Mouse (Mus musculus): ENCODE data around the gene Plcxd2. TPM values are rescaled to one million over a fixed set of nuclear protein-coding genes. Genes with fewer than 3 reads are reported as not detected.
A peak's percentile ranks its signal among the peaks of the same experiment; 100 is the strongest.

Gene Plcxd2
- polyA plus RNA-seq, 1 experiment from 2014 or later: 16.2 TPM

DNA sequence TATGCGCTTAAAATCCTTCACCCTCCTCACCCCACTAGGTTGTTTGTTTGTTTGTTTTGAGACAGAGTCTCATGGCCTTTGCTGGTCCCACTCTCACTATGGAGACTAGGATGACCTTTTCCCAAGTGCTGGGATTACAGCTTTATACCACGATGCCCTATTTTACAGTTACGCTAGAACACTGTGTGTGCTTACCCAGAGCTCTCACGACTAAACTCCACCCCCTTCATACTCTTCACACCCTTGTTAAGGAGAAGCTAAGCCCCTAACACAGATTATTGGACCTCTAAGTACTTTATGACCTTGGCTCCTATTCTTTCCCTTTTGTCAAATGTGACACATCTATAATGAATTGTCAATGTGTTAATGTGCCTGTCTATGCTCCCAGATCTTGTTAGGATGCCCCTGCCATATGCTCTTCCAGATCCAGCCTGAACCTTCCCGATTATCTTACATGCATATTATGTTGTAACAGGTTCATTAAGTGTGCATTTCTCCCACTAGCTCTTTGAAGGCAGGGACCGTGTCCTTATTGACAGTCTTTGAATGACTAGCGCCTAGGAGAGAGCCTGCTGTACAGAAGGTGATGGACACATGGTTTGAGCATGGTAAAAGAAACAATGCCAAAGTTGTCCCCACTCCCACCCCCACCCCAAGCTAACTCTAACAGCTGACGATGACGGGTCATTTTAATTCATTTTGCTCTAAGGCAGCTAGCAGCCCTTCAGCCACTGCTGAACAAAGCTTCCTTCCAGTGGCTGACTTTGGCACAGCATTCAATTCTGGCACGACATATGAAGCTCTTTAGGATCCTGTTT, 10.4 kb downstream of the Plcxd2 start:
- ATAC-seq: peak; percentile 71
- WGBS: 34% methylated on average over 10 of the region's 10 CpGs
- Histone ChIP-seq H3K36me3 (ENCODE audit: control insufficient read depth, insufficient read depth, low read length) (no peaks in the 10 kb centered on the region), H3K4me2 (ENCODE audit: low read length) (no peak overlapping the region), H3K4me3 (ENCODE audit: low read depth, low read length) (no peak overlapping the region), H3K9ac (ENCODE audit: low read depth, low read length) (no peak overlapping the region), H3K27ac (ENCODE audit: low read length) (no peak overlapping the region), H3K4me1 (ENCODE audit: control insufficient read depth, insufficient read depth, low read length) (0 out of 2 replicates have a peak, but pooled peaks cover 4% of the 10 kb centered on the region), H3K9me3 (replicated peaks; ENCODE audit: control insufficient read depth, low read length, poor library complexity, severe bottlenecking) (no peaks in the 10 kb centered on the region), H3K27me3 (ENCODE audit: control insufficient read depth, insufficient read depth, low read depth, low read length) (no peaks in the 10 kb centered on the region)

DNA sequence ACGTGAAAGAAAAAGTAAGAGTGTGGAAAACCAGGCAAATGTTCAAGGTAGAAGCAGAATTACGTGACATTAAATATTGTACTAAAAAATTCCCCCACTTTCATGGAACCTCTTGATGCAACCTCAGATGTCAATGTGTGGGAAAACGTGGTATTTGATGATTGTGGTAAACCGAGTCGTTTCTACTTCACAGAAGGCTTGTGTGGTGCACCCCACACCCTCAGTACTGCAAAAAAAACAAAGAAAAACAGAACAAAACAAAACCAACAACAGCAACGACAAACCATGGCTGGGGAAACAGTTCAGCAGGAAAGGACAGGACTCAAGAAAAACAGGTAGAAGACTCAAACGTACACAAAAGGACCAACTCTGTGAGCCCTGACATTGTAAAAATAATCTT, 11.8 kb downstream of the Plcxd2 start:
- no peak for ATAC-seq
- Histone ChIP-seq H3K4me3 (ENCODE audit: low read depth, low read length) (no peak overlapping the region), H3K4me1 (ENCODE audit: control insufficient read depth, insufficient read depth, low read length) (0 out of 2 replicates have a peak, but pooled peaks cover 4% of the 10 kb centered on the region), H3K9ac (ENCODE audit: low read depth, low read length) (no peak overlapping the region), H3K9me3 (replicated peaks; ENCODE audit: control insufficient read depth, low read length, poor library complexity, severe bottlenecking) (no peaks in the 10 kb centered on the region), H3K27ac (ENCODE audit: low read length) (no peak overlapping the region), H3K4me2 (ENCODE audit: low read length) (no peak overlapping the region), H3K36me3 (ENCODE audit: control insufficient read depth, insufficient read depth, low read length) (no peaks in the 10 kb centered on the region), H3K27me3 (ENCODE audit: control insufficient read depth, insufficient read depth, low read depth, low read length) (no peaks in the 10 kb centered on the region)
- 85% methylated on average over 7 of the region's 7 CpGs for WGBS

DNA sequence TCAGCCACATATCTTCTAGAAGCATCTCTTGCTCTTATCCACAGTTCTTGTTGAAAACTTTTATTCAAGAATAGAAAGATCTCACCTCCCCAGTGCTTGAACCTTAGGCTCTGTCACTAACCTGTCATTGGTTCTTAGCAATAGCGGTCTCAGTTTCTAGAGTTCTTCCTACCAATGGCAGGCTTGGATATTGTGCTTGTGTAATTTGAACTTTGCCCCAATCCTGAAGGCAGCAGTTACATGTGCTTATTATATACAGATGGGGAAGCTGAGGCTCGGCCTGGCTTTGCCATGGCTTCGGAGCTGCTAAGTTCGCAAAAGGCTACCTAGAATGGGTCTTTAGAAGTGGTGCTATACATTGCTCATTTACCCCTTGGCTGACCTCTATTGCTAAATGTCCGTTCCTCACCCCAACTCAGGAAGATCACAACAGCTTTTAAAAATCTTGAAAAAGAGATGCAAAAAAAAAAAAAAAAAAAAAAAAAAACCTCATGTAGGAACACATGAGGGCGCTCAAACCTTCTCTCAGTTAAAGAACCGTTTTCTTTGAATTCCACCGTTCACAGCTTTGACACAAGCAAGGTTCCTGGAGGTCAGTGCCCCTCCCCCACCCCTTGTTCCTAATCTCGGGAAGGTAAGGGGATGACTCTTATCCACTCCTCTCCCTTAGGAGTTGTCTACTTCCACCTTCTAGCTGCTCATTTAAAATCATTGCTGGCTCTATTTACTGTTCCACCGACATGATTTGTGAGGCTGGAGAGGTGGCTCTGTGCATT, 18.9 kb downstream of the Plcxd2 start:
- Histone ChIP-seq H3K27me3 (ENCODE audit: control insufficient read depth, insufficient read depth, low read depth, low read length) (no peaks in the 10 kb centered on the region), H3K9me3 (replicated peaks; ENCODE audit: control insufficient read depth, low read length, poor library complexity, severe bottlenecking) (no peaks in the 10 kb centered on the region), H3K4me1 (ENCODE audit: control insufficient read depth, insufficient read depth, low read length) (no peaks in the 10 kb centered on the region), H3K36me3 (ENCODE audit: control insufficient read depth, insufficient read depth, low read length) (no peaks in the 10 kb centered on the region), H3K4me3 (ENCODE audit: low read depth, low read length) (no peak overlapping the region), H3K4me2 (ENCODE audit: low read length) (no peak overlapping the region), H3K9ac (ENCODE audit: low read depth, low read length) (no peak overlapping the region), H3K27ac (ENCODE audit: low read length) (no peak overlapping the region)
- 0 out of 2 replicates have a peak, but pooled peaks have one; percentile 14 for ATAC-seq
- WGBS: 46% methylated on average over 10 of the region's 10 CpGs

DNA sequence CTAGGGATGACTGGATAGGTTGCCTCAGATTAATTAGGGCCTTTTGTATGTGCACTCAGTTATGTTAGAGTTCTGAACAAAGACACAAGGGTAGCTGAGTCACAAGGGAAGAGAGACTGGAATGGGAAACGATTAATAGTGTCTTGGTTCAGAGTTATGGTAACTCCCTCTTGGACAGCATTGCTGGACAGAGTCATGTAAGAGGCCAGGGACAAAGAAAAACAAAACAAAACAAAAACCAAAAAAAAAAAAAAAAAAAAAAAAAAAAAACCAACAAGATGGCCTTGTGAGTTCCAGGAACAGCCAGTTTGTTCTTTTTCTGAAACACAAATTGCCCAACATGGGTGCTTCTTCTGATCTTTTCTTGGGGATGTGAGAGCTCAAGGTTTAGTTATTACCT, 23.8 kb downstream of the Plcxd2 start:
- Histone ChIP-seq H3K4me3 (ENCODE audit: low read depth, low read length) (no peak overlapping the region), H3K27ac (ENCODE audit: low read length) (no peak overlapping the region), H3K9ac (ENCODE audit: low read depth, low read length) (no peak overlapping the region), H3K9me3 (replicated peaks; ENCODE audit: control insufficient read depth, low read length, poor library complexity, severe bottlenecking) (no peaks in the 10 kb centered on the region), H3K36me3 (ENCODE audit: control insufficient read depth, insufficient read depth, low read length) (no peaks in the 10 kb centered on the region), H3K4me1 (ENCODE audit: control insufficient read depth, insufficient read depth, low read length) (no peaks in the 10 kb centered on the region), H3K27me3 (ENCODE audit: control insufficient read depth, insufficient read depth, low read depth, low read length) (no peaks in the 10 kb centered on the region), H3K4me2 (ENCODE audit: low read length) (no peak overlapping the region)
- WGBS: 66% methylated on average over 1 of the region's 1 CpGs
- ATAC-seq: no peak

DNA sequence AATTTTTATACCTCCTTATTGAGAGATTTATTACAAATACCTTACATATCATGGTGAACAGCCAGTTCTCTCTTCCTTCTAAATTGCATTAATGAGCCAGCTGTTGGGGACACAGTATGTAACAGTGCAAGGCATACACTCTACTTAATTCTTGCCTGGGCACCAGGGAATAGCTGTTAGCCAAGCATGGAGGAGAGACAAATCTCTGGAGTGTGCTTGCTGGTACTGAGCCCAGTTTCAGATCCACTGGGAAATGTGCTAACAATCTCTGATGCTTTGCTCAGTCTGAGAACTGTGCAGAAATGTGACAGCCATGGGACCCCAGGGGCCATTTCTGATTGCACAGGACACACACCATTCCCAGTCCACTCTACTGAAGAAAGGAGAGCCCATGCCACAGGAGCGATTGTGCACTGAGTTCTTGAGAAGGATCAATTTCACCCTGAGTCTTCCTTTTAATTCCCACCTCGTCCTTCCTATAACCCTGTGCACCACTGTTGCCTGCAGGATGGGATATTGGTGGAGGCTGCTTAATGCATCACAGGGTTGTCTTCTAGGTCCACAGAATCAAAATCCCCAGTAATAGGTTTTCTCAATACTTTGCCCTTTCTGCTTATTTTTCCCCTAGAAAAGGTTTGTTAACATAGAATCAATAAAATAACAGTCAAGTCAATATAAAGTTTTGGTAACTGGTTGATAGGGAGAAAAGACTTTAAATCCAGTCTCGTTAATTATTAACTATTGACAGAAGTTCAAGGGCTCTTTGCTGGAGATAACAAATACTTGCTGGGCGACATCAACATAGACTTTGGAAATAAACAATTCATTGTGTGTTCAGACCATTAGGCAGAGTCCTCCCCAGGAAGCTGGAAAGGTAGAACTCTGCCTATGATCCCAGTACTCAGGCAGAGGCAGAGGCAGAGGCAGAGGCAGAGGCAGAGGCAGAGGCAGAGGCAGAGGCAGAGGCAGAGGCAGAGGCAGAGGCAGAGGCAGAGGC, 25.1 kb downstream of the Plcxd2 start:
- Histone ChIP-seq H3K9ac (ENCODE audit: low read depth, low read length) (no peak overlapping the region), H3K27ac (ENCODE audit: low read length) (peak overlapping the region; percentile 50), H3K4me3 (ENCODE audit: low read depth, low read length) (no peak overlapping the region), H3K36me3 (ENCODE audit: control insufficient read depth, insufficient read depth, low read length) (no peaks in the 10 kb centered on the region), H3K4me1 (ENCODE audit: control insufficient read depth, insufficient read depth, low read length) (no peaks in the 10 kb centered on the region), H3K27me3 (ENCODE audit: control insufficient read depth, insufficient read depth, low read depth, low read length) (no peaks in the 10 kb centered on the region), H3K4me2 (ENCODE audit: low read length) (no peak overlapping the region), H3K9me3 (replicated peaks; ENCODE audit: control insufficient read depth, low read length, poor library complexity, severe bottlenecking) (no peaks in the 10 kb centered on the region)
- ATAC-seq: peak; percentile 73
- 77% methylated on average over 4 of the region's 4 CpGs for WGBS

DNA sequence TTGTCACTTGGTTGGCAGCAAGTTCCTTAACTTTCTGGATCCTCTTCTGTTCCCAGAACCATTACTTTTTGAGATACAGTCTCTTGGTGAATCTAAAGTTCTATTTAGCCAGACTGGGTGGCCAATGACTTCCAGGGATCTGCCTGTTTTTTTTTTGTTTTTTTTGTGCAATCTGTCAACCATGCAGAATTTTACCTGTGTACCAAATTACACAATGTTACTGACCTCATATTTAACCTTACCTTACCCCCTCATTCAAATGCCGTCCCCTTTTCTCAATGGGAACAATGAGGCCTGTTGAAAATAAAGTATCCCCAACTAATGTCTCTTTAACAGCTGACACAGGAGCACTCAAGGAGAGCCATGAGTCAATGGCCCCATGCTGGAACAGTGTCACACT, 33.8 kb downstream of the Plcxd2 start:
- no peaks in the 10 kb centered on the region; the same call in 1 of the 2 replicates for H3K36me3 ChIP-seq (ENCODE audit: control insufficient read depth, insufficient read depth, low read length)
- no peak overlapping the region for H3K4me3 ChIP-seq (ENCODE audit: low read depth, low read length)
- no peak overlapping the region for H3K27ac ChIP-seq (ENCODE audit: low read length)
- ATAC-seq: no peak
- WGBS: 86% methylated on average over 1 of the region's 1 CpGs
- H3K9ac ChIP-seq (ENCODE audit: low read depth, low read length): no peak overlapping the region
- no peaks in the 10 kb centered on the region for H3K27me3 ChIP-seq (ENCODE audit: control insufficient read depth, insufficient read depth, low read depth, low read length)
- H3K9me3 ChIP-seq (replicated peaks; ENCODE audit: control insufficient read depth, low read length, poor library complexity, severe bottlenecking): no peaks in the 10 kb centered on the region
- no peaks in the 10 kb centered on the region for H3K4me1 ChIP-seq (ENCODE audit: control insufficient read depth, insufficient read depth, low read length)
- H3K4me2 ChIP-seq (ENCODE audit: low read length): no peak overlapping the region

DNA sequence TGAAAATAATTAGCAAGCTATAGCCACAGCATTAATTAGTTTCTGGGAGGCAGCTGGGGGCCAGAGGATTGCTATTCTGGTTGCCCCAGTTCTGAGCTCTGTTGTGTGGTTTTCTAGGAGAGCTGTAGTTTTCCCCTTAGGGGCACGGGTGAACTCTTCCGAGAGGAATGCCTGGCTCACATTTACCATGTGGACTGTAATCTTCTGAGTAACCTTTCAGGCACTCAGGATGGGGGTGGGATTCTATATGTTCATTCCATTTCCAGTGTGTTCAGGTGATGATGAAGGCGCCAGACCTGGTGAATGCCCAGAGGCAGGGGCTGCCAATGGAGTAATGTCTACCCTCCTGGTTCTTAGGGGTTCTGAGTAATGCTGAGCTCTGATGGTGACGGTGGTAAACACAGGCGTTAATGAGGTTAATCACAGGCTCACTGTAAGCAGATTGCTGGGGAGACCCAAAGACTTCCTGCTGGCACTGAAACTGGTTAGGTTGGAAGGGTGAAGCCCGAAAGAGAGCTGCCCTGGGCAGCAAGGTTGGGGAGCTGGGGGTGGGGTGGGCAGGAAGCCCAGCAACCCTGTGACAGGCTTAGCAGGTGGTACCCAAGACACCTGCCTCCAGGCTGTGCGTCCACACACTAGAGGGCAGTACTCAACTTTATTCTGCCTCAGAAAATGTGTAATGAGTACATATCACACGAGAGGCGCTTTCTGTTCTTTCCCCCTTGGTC, 35.9 kb downstream of the Plcxd2 start:
- Histone ChIP-seq H3K4me3 (ENCODE audit: low read depth, low read length) (no peak overlapping the region), H3K27ac (ENCODE audit: low read length) (no peak overlapping the region), H3K9ac (ENCODE audit: low read depth, low read length) (no peak overlapping the region), H3K4me1 (ENCODE audit: control insufficient read depth, insufficient read depth, low read length) (no peaks in the 10 kb centered on the region), H3K27me3 (ENCODE audit: control insufficient read depth, insufficient read depth, low read depth, low read length) (no peaks in the 10 kb centered on the region), H3K36me3 (ENCODE audit: control insufficient read depth, insufficient read depth, low read length) (no peaks in the 10 kb centered on the region; the same call in 1 of the 2 replicates), H3K4me2 (ENCODE audit: low read length) (no peak overlapping the region), H3K9me3 (replicated peaks; ENCODE audit: control insufficient read depth, low read length, poor library complexity, severe bottlenecking) (no peaks in the 10 kb centered on the region)
- 63% methylated on average over 9 of the region's 9 CpGs for WGBS
- no peak for ATAC-seq

DNA sequence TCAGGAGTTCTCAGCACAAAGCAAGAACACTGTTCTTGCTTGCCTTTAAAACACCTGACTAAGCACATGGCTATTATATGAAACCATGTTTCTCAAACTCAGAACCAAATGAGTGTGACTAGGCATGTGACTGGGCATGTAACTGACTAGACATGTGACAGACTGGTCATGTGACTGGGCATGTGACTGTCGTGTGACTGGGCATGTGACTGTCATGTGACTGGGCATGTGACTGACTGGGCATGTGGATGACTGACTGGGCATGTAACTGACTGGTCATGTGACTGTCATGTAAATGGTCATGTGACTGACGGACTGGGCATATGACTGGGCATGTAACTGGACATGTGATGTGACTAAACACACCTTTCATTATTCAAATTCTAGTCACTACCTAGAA, 39.8 kb downstream of the Plcxd2 start:
- no peak overlapping the region for H3K4me3 ChIP-seq (ENCODE audit: low read depth, low read length)
- no peaks in the 10 kb centered on the region for H3K4me1 ChIP-seq (ENCODE audit: control insufficient read depth, insufficient read depth, low read length)
- no peak for ATAC-seq
- H3K27me3 ChIP-seq (ENCODE audit: control insufficient read depth, insufficient read depth, low read depth, low read length): no peaks in the 10 kb centered on the region
- H3K9ac ChIP-seq (ENCODE audit: low read depth, low read length): no peak overlapping the region
- H3K36me3 ChIP-seq (ENCODE audit: control insufficient read depth, insufficient read depth, low read length): no peaks in the 10 kb centered on the region; the same call in 1 of the 2 replicates
- 98% methylated on average over 2 of the region's 2 CpGs for WGBS
- H3K9me3 ChIP-seq (replicated peaks; ENCODE audit: control insufficient read depth, low read length, poor library complexity, severe bottlenecking): no peaks in the 10 kb centered on the region
- H3K27ac ChIP-seq (ENCODE audit: low read length): no peak overlapping the region
- H3K4me2 ChIP-seq (ENCODE audit: low read length): no peak overlapping the region
